Mouse (Mus musculus) right cerebral cortex, adult 18-20 months (tissue): Measurements from ENCODE around the gene Gm4881.
A peak's percentile ranks its signal among the peaks of the same experiment; 100 is the strongest.

ENCODE experiments used
- DNase-seq: peaks from one replicate; pipeline ENCODE4 v3.0.0; 2022; ENCODE audit warnings: mixed read lengths

The Gm4881 gene

GRCm38 (mm10) chr7:24891241-24892124 lies 52.8 kb downstream of the Gm4881 start:
- DNase-seq = no peak

- DNase-seq = peak; percentile 71
Measured at GRCm38 (mm10) chr7:24890281-24891216, 53.7 kb downstream of the Gm4881 start.

DNA sequence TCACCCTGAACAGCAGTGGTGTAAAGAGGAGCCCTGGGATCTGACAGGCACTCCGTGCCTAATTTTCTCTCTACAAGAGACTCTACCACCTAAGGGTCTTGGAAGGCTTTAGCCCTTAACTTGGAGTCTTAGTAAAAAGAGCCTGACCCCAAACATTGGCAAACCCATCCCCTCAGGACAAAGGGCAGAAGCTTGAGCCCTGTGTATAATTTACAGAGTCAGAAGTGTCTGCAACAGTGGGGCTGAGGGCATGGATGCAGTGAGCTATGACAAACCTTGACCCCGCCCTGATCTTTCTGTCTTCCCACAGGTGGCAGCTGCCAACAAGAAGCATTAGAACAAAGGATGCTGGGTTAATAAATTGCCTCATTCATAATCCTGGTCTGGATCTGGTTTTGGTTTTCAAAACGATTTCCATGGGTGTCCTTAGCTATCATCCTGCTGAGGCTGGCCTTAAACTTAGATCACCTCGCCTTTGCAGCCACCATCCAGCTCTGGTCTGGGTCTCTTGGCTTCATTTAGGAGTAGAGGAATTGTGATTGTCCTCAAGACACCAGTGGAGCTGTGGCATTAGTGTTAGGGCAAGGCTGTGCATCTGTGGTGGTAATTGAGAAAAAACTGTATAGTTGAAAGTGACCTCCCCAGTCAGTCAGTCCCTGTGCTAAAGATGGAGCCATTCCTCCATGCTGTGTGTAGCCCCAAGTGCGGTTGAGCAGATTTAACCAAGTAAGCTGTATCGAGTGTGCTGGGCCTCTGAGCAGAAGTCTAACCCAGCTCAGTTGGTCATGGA lies 54.7 kb downstream of the Gm4881 start:
- no peak for DNase-seq

DNA sequence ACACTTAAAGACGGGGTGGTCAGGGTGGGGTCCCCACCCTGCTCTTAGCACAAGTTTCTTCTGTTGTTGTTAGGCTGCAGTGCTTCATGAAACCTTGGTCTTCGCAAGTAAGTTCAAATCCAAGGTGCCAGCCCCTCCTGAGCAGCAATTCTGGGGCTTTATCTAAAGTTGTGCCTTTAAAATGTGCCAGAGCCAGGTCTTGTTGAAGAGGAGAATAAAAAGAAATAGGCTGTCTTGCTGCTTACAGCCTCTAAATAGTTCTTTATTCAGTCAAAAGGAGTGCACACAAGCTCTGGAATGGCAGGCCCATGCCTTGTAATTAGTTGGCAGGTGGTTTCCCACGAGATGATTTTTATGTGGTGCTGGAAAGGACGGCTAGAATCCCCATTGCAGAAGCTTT lies 57.2 kb downstream of the Gm4881 start:
- no peak for DNase-seq

DNA sequence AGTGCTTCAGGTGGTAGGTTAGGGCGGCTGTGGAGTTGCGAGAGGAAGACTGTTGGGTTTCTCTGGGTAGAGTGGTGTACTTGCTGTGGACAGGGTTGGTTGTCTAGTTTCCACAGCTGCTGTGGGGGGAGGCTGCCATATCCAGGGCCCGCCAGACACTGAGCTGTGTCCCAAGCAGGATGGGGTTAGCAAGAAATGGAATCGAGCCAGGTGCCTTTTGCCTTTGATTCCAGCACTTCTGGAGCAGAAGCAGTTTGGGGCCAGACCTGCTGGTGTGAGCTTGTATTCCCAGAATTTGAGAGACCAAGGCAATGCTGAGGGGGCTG lies 58.0 kb downstream of the Gm4881 start:
- DNase-seq = no peak

- DNase-seq = no peak
Measured at GRCm38 (mm10) chr7:24885468-24886307, 58.6 kb downstream of the Gm4881 start.

DNA sequence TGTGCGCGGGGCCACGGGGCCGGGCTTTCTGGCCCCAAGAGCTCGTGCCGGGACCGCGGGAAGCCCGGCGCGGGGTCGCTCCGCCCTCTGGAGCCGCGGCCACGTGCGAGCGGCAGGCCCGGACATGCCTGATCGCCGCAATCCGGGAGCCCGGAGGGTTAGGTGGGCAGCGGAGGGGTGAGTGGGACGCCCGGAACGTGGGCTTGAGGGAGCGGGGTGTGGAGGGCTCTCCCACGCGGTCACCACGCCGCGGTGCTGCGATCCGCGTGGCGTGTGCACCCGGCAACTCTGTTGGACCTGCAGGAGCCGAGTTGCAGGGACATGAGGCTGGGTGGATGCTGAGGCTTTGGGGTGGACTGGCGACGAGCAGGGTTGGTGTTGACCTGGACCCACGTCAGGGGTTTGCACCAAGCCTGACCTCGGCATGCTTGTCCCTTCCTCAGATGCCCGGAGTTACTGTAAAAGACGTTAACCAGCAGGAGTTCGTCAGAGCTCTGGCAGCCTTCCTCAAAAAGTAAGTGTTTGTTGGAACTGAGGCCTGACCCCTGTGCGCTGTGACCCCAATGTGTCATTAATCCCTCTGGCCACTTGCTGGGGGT lies 59.5 kb downstream of the Gm4881 start:
- no peak for DNase-seq

GRCm38 (mm10) chr7:24883896-24884692 lies 60.2 kb downstream of the Gm4881 start, which contains the start of gene Rps19:
Gene Rps19, plus strand, starts transcription at chr7:24884371.
- DNase-seq = peak; percentile 98

GRCm38 (mm10) chr7:24882416-24883199 lies 61.7 kb downstream of the Gm4881 start:
- DNase-seq = no peak

DNA sequence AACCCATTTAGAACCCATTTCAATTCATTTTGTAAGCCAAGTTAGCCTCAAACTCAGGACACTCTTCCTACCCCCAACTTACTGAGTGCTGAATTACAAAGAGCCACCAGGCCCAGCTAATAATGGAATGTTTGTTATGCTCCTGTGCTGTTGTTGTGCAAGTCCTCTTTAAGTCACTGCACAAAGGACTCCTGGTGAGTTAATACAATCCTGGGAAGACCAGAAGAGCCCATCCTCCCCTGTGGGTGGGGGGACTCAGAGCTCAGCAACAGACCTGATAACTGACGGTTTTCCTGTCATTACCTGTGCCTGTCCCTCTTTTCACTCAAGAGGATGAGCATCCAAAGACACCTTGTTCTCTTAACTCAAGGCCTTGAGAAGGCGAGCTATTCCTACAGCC lies 64.7 kb downstream of the Gm4881 start:
- DNase-seq = no peak

DNA sequence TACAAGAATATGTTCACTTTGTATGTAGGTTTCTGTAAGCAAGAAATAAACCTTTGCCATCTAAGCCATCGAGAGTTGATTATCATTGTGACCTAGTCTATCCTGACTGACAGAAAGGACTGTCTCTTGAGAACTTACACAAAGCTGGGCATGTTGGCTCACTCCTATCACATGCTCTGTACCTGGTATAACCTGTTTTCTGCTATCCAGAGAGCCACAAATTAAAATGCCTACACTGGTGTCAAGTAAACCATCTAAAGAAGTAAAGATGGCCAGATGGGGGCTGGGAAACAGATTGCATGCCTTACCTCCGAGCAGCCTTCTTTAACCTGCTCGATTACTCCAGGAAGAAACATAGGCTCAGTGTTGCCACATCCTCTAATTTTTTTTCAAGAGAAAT lies 66.7 kb downstream of the Gm4881 start:
- no peak for DNase-seq
